Mouse (Mus musculus) megakaryocyte, embryonic 14.5 days (primary cell): ENCODE results near the gene Atp6v0d1. TPM values are rescaled to one million over a fixed set of nuclear protein-coding genes. Genes with fewer than 3 reads are reported as not detected.
A peak's percentile ranks its signal among the peaks of the same experiment; 100 is the strongest.

Experiments
- H3K27me3 ChIP-seq: replicated peaks from 2 replicates; pipeline ENCODE3; 2012; ENCODE audit warnings: inconsistent platforms
- H3K36me3 ChIP-seq: replicated peaks from 2 replicates; pipeline ENCODE3; 2012; ENCODE audit warnings: low read length, inconsistent platforms, mixed read lengths
- H3K4me1 ChIP-seq: 2 replicates; pipeline ENCODE4 v1.6.1; 2012; ENCODE audit warnings: inconsistent platforms
- H3K4me3 ChIP-seq: replicated peaks from 2 replicates; pipeline ENCODE3; 2012; ENCODE audit warnings: moderate library complexity, mild to moderate bottlenecking, inconsistent platforms
- H3K9me3 ChIP-seq: 2 replicates; pipeline ENCODE4 v1.6.1; 2012; ENCODE audit warnings: inconsistent platforms
- FLI1 ChIP-seq: IDR thresholded peaks from 2 replicates; pipeline ENCODE4 v1.6.1; 2012; ENCODE audit warnings: low read length, inconsistent platforms, mixed read lengths
- GATA1 ChIP-seq: IDR thresholded peaks from 3 replicates; pipeline ENCODE4 v1.6.1; 2012; ENCODE audit warnings: mixed read lengths, low read length, inconsistent platforms, borderline replicate concordance
- polyA plus RNA-seq: library from polyadenylated mRNA; stranded (reverse); fragments of >175 nt; gene quantifications from 2 replicates; pipeline ENCODE4 v1.2.3, GENCODE M21; 2012; ENCODE audit warnings: low replicate concordance; ENCODE audit not compliant: insufficient read depth

Gene Atp6v0d1
- polyA plus RNA-seq, 1 experiment = 57.3 TPM

DNA sequence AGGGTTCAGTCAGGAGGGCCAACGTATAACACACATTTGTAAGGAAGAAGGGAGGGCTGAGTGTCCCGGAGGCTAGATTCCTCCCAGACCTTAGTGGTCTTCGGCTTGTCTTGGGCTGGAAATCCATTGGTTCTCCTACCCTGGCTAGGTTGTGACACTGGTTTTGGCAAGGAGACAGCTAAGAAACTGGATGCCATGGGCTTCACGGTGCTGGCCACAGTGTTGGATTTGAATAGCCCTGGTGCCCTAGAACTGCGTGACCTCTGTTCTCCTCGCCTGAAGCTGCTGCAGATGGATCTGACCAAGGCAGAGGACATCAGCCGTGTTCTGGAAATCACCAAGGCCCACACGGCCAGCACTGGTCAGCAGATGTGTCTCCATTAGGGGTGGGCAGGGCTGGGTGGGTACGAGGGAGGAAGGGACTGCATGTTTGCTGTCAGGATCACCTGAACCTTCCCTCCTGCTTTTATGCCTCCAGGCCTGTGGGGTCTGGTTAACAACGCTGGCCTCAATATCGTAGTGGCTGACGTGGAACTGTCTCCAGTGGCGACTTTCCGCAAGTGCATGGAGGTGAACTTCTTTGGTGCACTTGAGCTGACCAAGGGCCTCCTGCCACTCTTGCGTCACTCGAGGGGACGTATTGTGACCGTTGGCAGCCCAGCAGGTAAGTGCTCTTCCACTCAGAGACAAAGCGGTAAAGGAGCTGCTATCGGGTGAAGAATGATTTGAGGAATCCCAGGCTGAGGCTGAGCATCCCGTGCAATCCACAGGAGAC is 43.7 kb downstream of the Atp6v0d1 start:
- Histone ChIP-seq H3K9me3 (no peaks in the 10 kb centered on the region), H3K27me3 (peaks cover 26% of the 10 kb centered on the region), H3K36me3 (peaks cover 70% of the 10 kb centered on the region), H3K4me3 (no peak overlapping the region), H3K4me1 (peaks cover 70% of the 10 kb centered on the region)
- TF ChIP-seq GATA1 (no peak), FLI1 (no peak)

DNA sequence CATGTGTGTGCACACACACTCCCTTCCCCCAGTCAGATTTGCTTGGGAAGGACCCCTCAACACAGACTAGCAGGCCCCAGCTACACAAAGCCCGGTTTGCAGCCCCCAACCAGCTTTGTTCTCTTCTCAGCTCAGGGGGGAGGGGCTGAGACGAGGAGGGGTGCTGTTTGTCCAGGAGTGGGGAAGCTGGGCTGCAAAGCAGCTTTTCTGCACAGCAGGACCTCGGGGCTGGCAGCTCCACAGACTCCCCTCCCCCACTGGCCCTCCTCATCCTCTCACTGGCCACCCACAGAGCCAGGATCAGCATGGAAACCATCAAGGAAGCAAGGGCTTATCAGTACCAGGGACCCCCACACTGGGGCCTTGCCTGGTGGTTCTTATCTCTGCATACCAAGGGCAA is 44.8 kb downstream of the Atp6v0d1 start:
- no peaks in the 10 kb centered on the region for H3K9me3 ChIP-seq
- peaks cover 74% of the 10 kb centered on the region for H3K4me1 ChIP-seq
- TF ChIP-seq FLI1 (no peak), GATA1 (no peak)
- H3K27me3 ChIP-seq = peaks cover 38% of the 10 kb centered on the region
- H3K36me3 ChIP-seq = peaks cover 59% of the 10 kb centered on the region
- H3K4me3 ChIP-seq = no peak overlapping the region

DNA sequence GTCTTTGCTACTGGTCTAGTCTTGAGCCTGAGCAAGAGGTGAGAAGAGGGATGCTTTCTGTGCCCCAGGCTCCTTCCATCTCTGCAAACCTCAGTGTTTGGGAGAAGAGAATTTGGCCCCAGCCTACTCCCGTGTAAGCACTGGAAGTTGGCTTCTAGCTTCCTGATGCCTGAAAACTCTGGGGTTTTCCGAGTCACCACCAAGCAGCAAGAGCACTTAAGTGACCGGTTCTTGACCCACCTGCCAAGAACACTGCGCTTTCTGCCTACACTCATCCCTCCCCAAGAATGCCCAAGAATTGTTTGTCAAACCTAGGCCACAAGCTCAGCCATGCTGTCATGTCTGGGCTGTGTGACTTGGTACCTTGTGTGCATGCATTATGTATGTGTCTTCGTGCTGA is 45.3 kb downstream of the Atp6v0d1 start:
- no peaks in the 10 kb centered on the region for H3K9me3 ChIP-seq
- peaks cover 53% of the 10 kb centered on the region for H3K36me3 ChIP-seq
- H3K27me3 ChIP-seq = peaks cover 39% of the 10 kb centered on the region
- no peak overlapping the region for H3K4me3 ChIP-seq
- H3K4me1 ChIP-seq = peaks cover 79% of the 10 kb centered on the region
- TF ChIP-seq FLI1 = no peak
- TF ChIP-seq GATA1 = no peak

DNA sequence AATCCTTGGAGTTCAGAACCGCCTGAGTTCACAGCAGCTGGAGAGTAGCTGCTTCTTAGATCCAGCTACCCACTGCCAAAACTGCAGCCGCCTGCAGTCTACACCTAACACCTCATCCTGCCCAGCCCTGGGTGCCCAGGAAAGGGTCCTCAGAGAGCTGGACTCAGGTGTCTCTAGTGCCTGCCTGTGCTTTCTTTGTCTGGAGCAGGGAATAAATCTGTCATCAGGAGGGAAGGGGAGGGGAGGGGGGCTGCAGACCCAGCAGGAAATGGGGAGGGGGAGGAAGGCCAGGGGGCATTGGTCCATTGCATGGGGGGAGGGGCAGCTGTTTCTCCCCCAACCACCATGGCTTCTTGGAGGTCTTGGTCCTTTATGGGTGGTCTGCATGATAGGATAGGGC is 46.3 kb downstream of the Atp6v0d1 start:
- peak overlapping the region; percentile 92 for H3K4me3 ChIP-seq
- peaks cover 83% of the 10 kb centered on the region for H3K4me1 ChIP-seq
- peaks cover 47% of the 10 kb centered on the region for H3K27me3 ChIP-seq
- H3K9me3 ChIP-seq = no peaks in the 10 kb centered on the region
- H3K36me3 ChIP-seq = peaks cover 44% of the 10 kb centered on the region
- no peak for TF ChIP-seq FLI1
- TF ChIP-seq GATA1 = no peak

DNA sequence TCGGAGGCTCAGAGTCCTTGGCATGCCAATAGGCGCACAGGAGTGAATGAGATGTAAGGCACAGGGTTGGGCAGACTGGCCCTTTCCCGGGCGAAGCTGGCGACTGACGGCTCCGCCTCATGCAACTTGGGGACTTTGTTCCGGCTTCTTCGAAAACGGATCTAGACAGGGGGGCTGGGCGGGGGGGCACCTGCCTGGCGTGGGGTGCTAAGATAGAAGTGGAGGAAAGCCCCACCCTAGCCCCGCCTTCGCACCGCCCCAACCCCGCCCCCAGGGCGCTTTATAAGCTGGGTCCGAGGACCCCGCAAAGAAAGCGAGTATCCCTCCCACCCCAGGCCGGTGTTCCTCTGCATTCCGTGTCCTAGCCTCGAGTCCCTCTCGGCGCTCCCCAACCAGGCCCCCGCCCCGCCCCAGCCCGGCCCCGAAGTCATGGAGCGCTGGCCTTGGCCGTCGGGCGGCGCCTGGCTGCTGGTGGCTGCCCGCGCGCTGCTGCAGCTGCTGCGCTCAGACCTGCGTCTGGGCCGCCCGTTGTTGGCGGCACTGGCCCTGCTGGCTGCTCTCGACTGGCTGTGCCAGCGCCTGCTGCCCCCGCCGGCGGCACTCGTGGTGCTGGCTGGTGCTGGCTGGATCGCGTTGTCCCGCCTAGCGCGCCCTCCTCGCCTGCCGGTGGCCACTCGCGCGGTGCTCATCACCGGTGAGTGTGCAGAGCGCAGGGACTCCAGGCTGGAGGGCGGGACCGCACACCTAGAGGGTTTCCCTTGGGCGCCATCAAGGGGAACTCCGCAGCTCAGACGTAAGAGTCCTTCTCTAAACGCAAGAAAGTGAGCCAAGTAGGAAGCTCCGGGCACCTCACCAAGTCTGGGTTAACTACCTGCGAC is 47.2 kb downstream of the Atp6v0d1 start, which contains the start of gene Hsd11b2:
Gene Hsd11b2, plus strand, starts transcription at position 320 of the 878 bp plus-strand sequence.
- TF ChIP-seq GATA1 (no peak), FLI1 (no peak)
- Histone ChIP-seq H3K36me3 (peaks cover 35% of the 10 kb centered on the region), H3K4me3 (peak within 1 kb of the TSS; percentile 92), H3K4me1 (peaks cover 81% of the 10 kb centered on the region), H3K9me3 (no peaks in the 10 kb centered on the region), H3K27me3 (peaks cover 55% of the 10 kb centered on the region)

DNA sequence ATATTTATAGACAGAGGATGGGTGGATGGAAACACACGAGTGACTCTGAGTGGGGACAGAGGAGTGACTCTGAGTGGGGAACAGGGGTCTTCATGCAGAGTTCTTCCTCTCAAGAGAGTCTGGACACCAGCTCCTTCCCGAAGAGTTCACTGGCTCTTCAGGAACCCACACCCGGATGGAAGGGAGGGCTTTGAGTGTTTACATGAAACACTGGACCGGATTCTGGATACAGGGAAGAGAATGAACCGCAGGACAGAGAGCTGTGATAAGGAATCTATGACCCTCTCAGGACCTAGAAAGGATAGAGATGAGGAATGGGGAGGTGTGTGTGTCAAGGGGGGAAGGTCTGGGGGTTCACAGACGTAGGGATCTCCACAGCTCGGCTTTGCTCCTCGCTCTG is 48.5 kb downstream of the Atp6v0d1 start:
- H3K4me1 ChIP-seq = peaks cover 69% of the 10 kb centered on the region

DNA sequence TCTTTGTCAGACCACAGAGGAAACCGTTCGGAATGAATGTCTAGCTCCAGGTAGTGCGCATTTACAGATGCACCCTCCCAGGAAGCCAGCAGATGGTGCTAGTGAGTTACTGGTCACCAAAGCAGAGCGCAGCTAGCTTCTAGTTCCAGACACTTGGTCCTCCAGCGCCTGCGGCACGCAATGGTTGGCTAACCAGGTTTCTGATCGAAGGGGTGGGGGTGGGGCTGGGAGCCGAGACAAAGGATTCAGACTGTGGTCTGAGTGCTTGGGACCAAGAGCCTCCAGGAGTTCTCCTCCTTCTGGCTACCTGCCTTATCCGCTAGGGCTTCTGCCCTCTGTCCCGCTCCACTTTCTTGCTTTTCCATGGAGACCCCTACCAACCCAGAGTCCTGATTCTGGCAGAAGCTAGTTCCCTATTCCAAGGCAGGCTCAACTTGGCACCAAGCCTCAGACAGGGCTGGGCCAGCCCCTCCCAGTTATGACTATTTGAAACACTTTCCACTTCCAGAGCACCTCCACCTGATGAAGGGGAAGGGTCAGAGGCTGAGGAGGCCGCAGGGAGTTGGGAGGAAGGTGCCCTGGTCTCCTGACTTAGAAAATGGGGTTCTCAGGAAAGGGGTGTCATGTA is 49.7 kb downstream of the Atp6v0d1 start:
- Histone ChIP-seq H3K27me3 (peaks cover 58% of the 10 kb centered on the region), H3K4me3 (peak overlapping the region; percentile 80), H3K4me1 (peaks cover 61% of the 10 kb centered on the region), H3K9me3 (no peaks in the 10 kb centered on the region), H3K36me3 (peaks cover 9% of the 10 kb centered on the region)
- TF ChIP-seq GATA1 (no peak), FLI1 (no peak)

More for the DNA sequence above, 48.5 kb downstream of the Atp6v0d1 start:
- no peak for TF ChIP-seq FLI1
- no peak for TF ChIP-seq GATA1
- Histone ChIP-seq H3K9me3 (no peaks in the 10 kb centered on the region), H3K27me3 (peaks cover 58% of the 10 kb centered on the region), H3K4me3 (peak overlapping the region; percentile 9), H3K36me3 (peaks cover 21% of the 10 kb centered on the region)

DNA sequence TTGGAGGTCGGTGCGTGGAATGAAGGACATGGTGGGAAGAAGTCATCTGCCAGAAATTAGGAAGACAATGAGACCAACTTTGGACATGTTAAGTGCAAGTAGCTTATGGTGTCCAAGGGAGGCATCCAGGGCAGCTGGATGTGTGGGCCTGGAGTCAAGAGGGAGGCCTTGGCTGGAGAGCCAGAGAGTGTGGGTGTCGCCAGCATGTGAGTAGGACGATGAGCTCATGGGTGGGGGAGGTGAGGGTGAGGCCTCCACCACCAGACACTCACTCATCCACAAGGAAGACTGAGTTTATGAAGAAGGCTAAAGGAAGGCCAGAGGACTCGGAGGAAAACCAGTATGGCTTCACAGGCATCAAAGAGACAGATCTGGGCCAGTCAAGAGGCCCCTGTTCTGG is 51.2 kb downstream of the Atp6v0d1 start:
- Histone ChIP-seq H3K4me1 (peaks cover 59% of the 10 kb centered on the region), H3K27me3 (peaks cover 54% of the 10 kb centered on the region), H3K9me3 (no peaks in the 10 kb centered on the region), H3K36me3 (no peaks in the 10 kb centered on the region), H3K4me3 (no peak overlapping the region)
- TF ChIP-seq FLI1 (no peak), GATA1 (no peak)

DNA sequence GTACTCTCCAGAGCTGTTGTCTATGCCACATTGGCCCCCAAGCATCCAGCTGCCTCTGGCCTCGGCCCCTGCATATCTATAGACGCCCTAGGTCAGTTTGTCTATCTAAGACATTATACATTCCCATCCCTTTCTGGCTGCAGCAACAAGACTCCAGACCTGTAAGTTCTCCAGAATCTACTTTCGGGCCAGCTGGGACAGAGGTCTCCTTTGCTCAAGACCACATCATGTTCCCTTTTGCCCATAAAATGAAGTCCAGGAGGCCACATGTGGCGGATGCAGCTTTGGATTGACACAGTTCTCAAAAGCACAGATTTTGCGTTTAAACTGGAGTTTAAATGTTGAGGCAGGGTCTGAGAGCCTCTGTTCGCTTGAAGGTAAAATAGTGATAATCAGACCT is 51.7 kb downstream of the Atp6v0d1 start:
- peaks cover 59% of the 10 kb centered on the region for H3K4me1 ChIP-seq
- TF ChIP-seq FLI1 (no peak), GATA1 (no peak)

More for the DNA sequence above, 51.7 kb downstream of the Atp6v0d1 start:
- H3K27me3 ChIP-seq = peaks cover 49% of the 10 kb centered on the region
- H3K4me3 ChIP-seq = no peak overlapping the region
- H3K36me3 ChIP-seq = no peaks in the 10 kb centered on the region
- H3K9me3 ChIP-seq = no peaks in the 10 kb centered on the region
